Mouse (Mus musculus): ENCODE measurements around the gene Enho. TPM values are rescaled to one million over a fixed set of nuclear protein-coding genes. Genes with fewer than 3 reads are reported as not detected.

Gene Enho
- total RNA-seq, 1 experiment, result 5.8 TPM

- no peak overlapping the region for H3K27ac ChIP-seq (ENCODE audit: insufficient read depth, low read depth, low read length, poor library complexity, severe bottlenecking)
- H3K9ac ChIP-seq (ENCODE audit: insufficient read depth, low read depth, low read length, poor library complexity, severe bottlenecking), result no peak overlapping the region
- TF ChIP-seq HCFC1 (IDR thresholded peaks at IDR 0.05; ENCODE audit: borderline replicate concordance, insufficient read depth, low read length), result no peak
- no peak for TF ChIP-seq MAFK (IDR thresholded peaks at IDR 0.05; ENCODE audit: insufficient read depth, low read depth, low read length)
- TF ChIP-seq ZNF384 (IDR thresholded peaks at IDR 0.05; ENCODE audit: low read depth, low read length), result no peak
- no peak for TF ChIP-seq CHD2 (IDR thresholded peaks at IDR 0.05; ENCODE audit: low read depth, low read length)
- TF ChIP-seq ZC3H11A (IDR thresholded peaks at IDR 0.05; ENCODE audit: borderline replicate concordance, low read depth, low read length), result no peak
- DNase-seq (ENCODE audit: low read depth, low spot score), result no peak
- in situ Hi-C loops (cut with MboI; ENCODE audit: low sequenced_read_pairs in 2 of 2, unreplicated experiment in 2 of 2), result no loop called here
- no peaks in the 10 kb centered on the region for H3K9me3 ChIP-seq (ENCODE audit: control insufficient read depth, insufficient read depth, low read depth, low read length)
- H3K4me1 ChIP-seq (ENCODE audit: control insufficient read depth in 2 of 2, insufficient read depth in 2 of 2, low read length in 2 of 2, poor library complexity in 1 of 2), result no peaks in the 10 kb centered on the region
- H3K4me3 ChIP-seq (ENCODE audit: insufficient read depth in 1 of 2, low read depth in 1 of 2, low read length in 2 of 2, poor library complexity in 1 of 2, severe bottlenecking in 1 of 2), result no peak overlapping the region
- no peaks in the 10 kb centered on the region for H3K36me3 ChIP-seq (ENCODE audit: control insufficient read depth, insufficient read depth, low read length, poor library complexity, severe bottlenecking)
Observed at GRCm38 (mm10) chr4:41604476-41605396, 35.4 kb downstream of the Enho start.

DNA sequence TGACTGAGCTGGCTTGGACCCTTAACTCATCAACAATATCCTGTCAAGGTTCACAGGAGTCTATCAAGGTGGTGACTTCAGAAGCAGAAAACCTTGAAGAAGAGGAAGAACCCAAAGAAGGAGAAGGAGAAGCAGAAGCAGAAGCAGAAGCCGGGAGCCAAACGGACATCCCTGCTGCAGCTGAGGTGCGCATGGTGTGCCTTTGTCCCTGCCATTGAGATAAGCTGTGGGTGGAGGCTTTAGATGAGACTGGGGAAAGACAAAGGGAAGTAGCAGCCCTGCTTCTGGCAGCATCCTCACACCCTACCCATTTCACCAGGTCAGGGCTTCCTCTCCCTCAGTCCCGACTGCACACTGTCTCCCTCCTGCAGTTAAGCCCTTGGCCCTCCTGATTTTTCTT lies 37.3 kb downstream of the Enho start:
- no peak overlapping the region for H3K4me3 ChIP-seq (ENCODE audit: insufficient read depth in 1 of 2, low read depth in 1 of 2, low read length in 2 of 2, poor library complexity in 1 of 2, severe bottlenecking in 1 of 2)

More for the DNA sequence above, 37.3 kb downstream of the Enho start:
- in situ Hi-C loops (cut with MboI; ENCODE audit: low sequenced_read_pairs in 2 of 2, unreplicated experiment in 2 of 2), result no loop called here
- no peak for DNase-seq (ENCODE audit: low read depth, low spot score)
- Histone ChIP-seq H3K27ac (ENCODE audit: insufficient read depth, low read depth, low read length, poor library complexity, severe bottlenecking) (no peak overlapping the region), H3K4me1 (ENCODE audit: control insufficient read depth in 2 of 2, insufficient read depth in 2 of 2, low read length in 2 of 2, poor library complexity in 1 of 2) (no peaks in the 10 kb centered on the region), H3K9ac (ENCODE audit: insufficient read depth, low read depth, low read length, poor library complexity, severe bottlenecking) (no peak overlapping the region), H3K9me3 (ENCODE audit: control insufficient read depth, insufficient read depth, low read depth, low read length) (no peaks in the 10 kb centered on the region), H3K36me3 (ENCODE audit: control insufficient read depth, insufficient read depth, low read length, poor library complexity, severe bottlenecking) (no peaks in the 10 kb centered on the region)
- no peak for TF ChIP-seq CHD2 (IDR thresholded peaks at IDR 0.05; ENCODE audit: low read depth, low read length)
- no peak for TF ChIP-seq MAFK (IDR thresholded peaks at IDR 0.05; ENCODE audit: insufficient read depth, low read depth, low read length)
- no peak for TF ChIP-seq HCFC1 (IDR thresholded peaks at IDR 0.05; ENCODE audit: borderline replicate concordance, insufficient read depth, low read length)
- TF ChIP-seq ZC3H11A (IDR thresholded peaks at IDR 0.05; ENCODE audit: borderline replicate concordance, low read depth, low read length), result no peak
- no peak for TF ChIP-seq ZNF384 (IDR thresholded peaks at IDR 0.05; ENCODE audit: low read depth, low read length)

Other genes with a start within 250 kb of the Enho start
- 9.7 and 13.1 TPM in 2 replicates for gene Kif24, start 175.4 kb downstream of the Enho start, total RNA-seq (2012; rRNA removed)
- gene Nudt2, start 175.2 kb downstream of the Enho start, total RNA-seq (2012; rRNA removed), result 11.9 and 19.8 TPM in 2 replicates
- 6.4 and 11.6 TPM in 2 replicates for gene AI464131, start 137.2 kb downstream of the Enho start, total RNA-seq (2012; rRNA removed)
- gene 1110017D15Rik, start 123.0 kb downstream of the Enho start, total RNA-seq (2012; rRNA removed), result not detected in 2 replicates
- 2.9 TPM in 2 replicates for gene Fam219a, start 70.8 kb downstream of the Enho start, total RNA-seq (2012; rRNA removed)
- 1.7 and 2.0 TPM in 2 replicates for gene Dnaic1, start 70.5 kb downstream of the Enho start, total RNA-seq (2012; rRNA removed)
- gene Cntfr, start 56.8 kb upstream of the Enho start, total RNA-seq (2012; rRNA removed), result 17.0 and 19.9 TPM in 2 replicates
- 13.5 and 20.9 TPM in 2 replicates for gene Il11ra1, start 59.7 kb upstream of the Enho start, total RNA-seq (2012; rRNA removed)
- 56.8 and 67.7 TPM in 2 replicates for gene Rpp25l, start 73.2 kb upstream of the Enho start, total RNA-seq (2012; rRNA removed)
- gene Dctn3, start 82.8 kb upstream of the Enho start, total RNA-seq (2012; rRNA removed), result 87.0 and 90.9 TPM in 2 replicates
- 0.11 TPM in 1 of 2 replicates, not detected in the other for gene Arid3c, start 90.8 kb upstream of the Enho start, total RNA-seq (2012; rRNA removed)
- gene Galt, start 114.9 kb upstream of the Enho start, total RNA-seq (2012; rRNA removed), result 26.9 and 34.9 TPM in 2 replicates
- 198 and 230 TPM in 2 replicates for gene Sigmar1, start 115.8 kb upstream of the Enho start, total RNA-seq (2012; rRNA removed)
- gene Ccl27a, start 133.9 kb upstream of the Enho start, total RNA-seq (2012; rRNA removed), result 11.4 and 14.6 TPM in 2 replicates